Mouse (Mus musculus) limb, embryonic 14.5 days (tissue): ENCODE data around the gene 4930544D05Rik. TPM values are rescaled to one million over a fixed set of nuclear protein-coding genes. Genes with fewer than 3 reads are reported as not detected.
A peak's percentile ranks its signal among the peaks of the same experiment; 100 is the strongest.

Source experiments
- ATAC-seq: fragments of 200-750 bp; cut with Nextera tagmentation; 2 replicates; pipeline ENCODE4 v1.8.0; 2017; ENCODE audit warnings: low read depth, moderate number of reproducible peaks, moderate TSS enrichment; ENCODE audit not compliant: low FRiP score
- DNase-seq: peaks from one replicate; pipeline ENCODE4 v3.0.0-alpha.2; 2015; ENCODE audit warnings: low spot score
- H3K27ac ChIP-seq: fragments of 300-500 bp; sonication (generic); replicated peaks from 2 replicates; pipeline ENCODE4 v1.5.1; 2014; ENCODE audit warnings: low read depth, mild to moderate bottlenecking, low read length, moderate library complexity, mixed read lengths
- H3K27me3 ChIP-seq: fragments of 300-500 bp; sonication (generic); 2 replicates; pipeline ENCODE4 v1.6.1; 2014; ENCODE audit warnings: low read length, mixed read lengths; ENCODE audit not compliant: control insufficient read depth, insufficient read depth
- H3K36me3 ChIP-seq: fragments of 300-500 bp; sonication (generic); 2 replicates; pipeline ENCODE4 v1.6.1; 2014; ENCODE audit warnings: mild to moderate bottlenecking, low read length, moderate library complexity, mixed read lengths; ENCODE audit not compliant: control insufficient read depth, insufficient read depth
- H3K4me1 ChIP-seq: fragments of 300-500 bp; sonication (generic); 2 replicates; pipeline ENCODE4 v1.6.1; 2014; ENCODE audit warnings: antibody characterized with exemption, low read length, mixed read lengths; ENCODE audit not compliant: control insufficient read depth, insufficient read depth
- H3K4me2 ChIP-seq: fragments of 300-500 bp; sonication (generic); replicated peaks from 2 replicates; pipeline ENCODE4 v1.6.1; 2014; ENCODE audit warnings: low read depth, mild to moderate bottlenecking, low read length, moderate library complexity; ENCODE audit not compliant: severe bottlenecking
- H3K4me3 ChIP-seq: fragments of 300-500 bp; sonication (generic); replicated peaks from 2 replicates; pipeline ENCODE4 v1.5.1; 2014; ENCODE audit warnings: low read length
- H3K9ac ChIP-seq: fragments of 300-500 bp; sonication (generic); 2 replicates; pipeline ENCODE4 v1.6.1; 2014; ENCODE audit warnings: mild to moderate bottlenecking, low read depth, low read length, moderate library complexity; ENCODE audit not compliant: severe bottlenecking
- H3K9me3 ChIP-seq: fragments of 300-500 bp; sonication (generic); 2 replicates; pipeline ENCODE4 v1.6.1; 2016; ENCODE audit warnings: low read length; ENCODE audit not compliant: control insufficient read depth
- POLR2A ChIP-seq: fragments of 200-500 bp; IDR thresholded peaks from 2 replicates; pipeline ENCODE4 v1.8.0; 2012; ENCODE audit warnings: inconsistent platforms, mild to moderate bottlenecking, moderate library complexity, borderline replicate concordance; ENCODE audit not compliant: insufficient read depth, insufficient read length; ENCODE audit errors: extremely low read depth
- WGBS: fragments of 180-500 bp; shearing (Covaris S2); extraction: QIAGEN DNeasy Blood & Tissue Kit; methylation state at CpG from one replicate; pipeline ENCODE4 v1.1.7; 2014; 5-methylcytosine and 5-hydroxymethylcytosine counted together
- polyA plus RNA-seq, 2 experiments: library from polyadenylated mRNA; depleted of rRNA in 1 of 2; stranded (reverse) in 1 of 2; unstranded in 1 of 2; fragments of >200 nt; fragmentation: Nextera tagmentation in 1 of 2; extraction: Ambion mirVana in 1 of 2; gene quantifications; 2 replicates each; pipeline versions ENCODE4 v1.2.1 to v1.2.3; 2012 to 2014

4930544D05Rik gene
- polyA plus RNA-seq, 2 experiments = not detected

DNA sequence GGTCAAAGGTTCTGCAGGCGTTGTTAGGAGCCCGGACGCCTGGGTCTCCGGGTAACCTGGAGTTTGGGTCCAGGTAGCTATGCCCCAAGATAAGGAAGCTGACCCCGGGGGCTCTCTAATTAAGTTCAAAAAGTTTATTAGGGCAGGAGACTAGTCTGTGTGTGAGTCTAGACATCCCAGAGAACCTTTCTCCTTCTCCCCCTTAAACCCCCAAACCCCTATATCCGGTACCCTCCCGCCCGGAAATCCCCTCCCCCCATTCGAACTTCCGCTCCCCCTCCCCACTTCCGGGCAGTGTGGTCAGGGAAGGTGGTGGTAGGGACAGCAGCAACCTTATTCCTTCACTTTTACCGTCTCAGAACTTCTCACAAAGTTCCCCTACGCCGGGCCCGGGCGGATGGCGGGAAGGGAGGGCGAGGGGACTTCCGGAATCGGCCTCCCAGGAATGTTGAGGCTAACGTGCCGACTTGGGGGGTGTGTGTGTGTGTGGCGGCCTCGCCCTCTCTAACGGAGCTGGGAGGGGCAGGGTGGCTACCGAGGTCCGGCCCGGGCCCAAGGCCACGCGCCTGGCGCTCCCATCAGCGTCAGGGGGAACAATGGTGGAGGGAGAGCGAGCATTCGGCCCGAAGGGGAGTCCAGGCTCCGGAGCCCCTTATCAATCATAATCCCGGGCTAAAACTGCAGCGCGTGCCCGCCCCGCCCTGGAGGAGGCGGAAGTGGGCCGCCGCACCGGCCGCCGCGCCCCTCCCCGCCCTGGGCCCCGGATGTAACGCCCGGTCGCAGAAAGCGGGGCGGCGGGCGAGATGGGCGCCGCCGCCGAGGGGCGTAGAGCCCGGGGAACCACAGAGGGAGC is 37.9 kb downstream of the 4930544D05Rik start:
- peaks cover 31% of the 10 kb centered on the region for H3K4me1 ChIP-seq
- under 1% methylated on average over 38 of the region's 63 CpGs for WGBS
- TF ChIP-seq POLR2A = no peak; the same call in 1 of the 2 replicates

DNA sequence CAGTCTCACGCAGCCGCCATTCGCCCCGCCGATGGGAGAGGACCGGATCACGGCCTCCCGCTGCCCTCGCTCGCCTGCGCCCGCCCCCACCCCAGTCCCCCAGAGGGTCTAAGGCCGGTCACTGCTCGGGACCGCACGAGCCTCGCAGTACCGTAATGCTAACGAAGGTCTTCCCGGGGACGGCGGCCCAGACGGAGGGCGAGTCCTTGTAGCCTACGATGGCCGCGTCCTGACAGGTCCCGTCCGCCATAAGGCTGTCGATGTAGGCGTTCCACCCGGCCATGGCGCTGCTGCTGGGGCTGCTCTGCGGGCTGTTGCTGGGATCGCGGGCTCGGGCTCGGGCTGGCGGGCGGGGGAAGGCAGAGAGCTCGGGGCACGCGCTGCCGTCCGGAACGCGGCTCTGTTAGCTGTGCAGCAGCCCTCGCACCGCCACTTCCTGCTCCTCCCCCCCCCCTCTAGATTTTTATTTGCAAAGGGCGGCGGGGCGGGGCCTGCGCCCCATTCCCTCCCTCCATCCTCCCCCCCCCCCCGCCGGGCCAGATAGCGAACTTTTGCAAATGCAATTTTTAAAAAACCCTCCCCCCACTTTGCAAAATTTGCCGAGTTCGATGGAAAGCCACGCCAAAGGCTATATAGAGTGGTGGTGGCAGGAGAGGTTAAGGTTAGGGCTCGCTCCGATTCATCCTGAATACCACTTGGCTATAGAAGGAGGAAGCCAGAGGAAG is 38.7 kb downstream of the 4930544D05Rik start, which contains the start of gene Pfn1:
Pfn1 (minus strand) TSS at position 447 of the 725 bp plus-strand sequence.
- DNase-seq (peak; percentile 90), ATAC-seq (peak; percentile 32)
- WGBS = under 1% methylated on average over 49 of the region's 61 CpGs
- TF ChIP-seq POLR2A = peak; percentile 88; the same call in 1 of the 2 replicates
- Histone ChIP-seq H3K9ac (peak within 1 kb of the TSS; percentile 96), H3K36me3 (peaks cover 38% of the 10 kb centered on the region), H3K4me2 (peak within 1 kb of the TSS; percentile 97), H3K27ac (peak within 1 kb of the TSS; percentile 97), H3K4me3 (peak within 1 kb of the TSS; percentile 100), H3K4me1 (peaks cover 26% of the 10 kb centered on the region), H3K9me3 (no peaks in the 10 kb centered on the region), H3K27me3 (no peaks in the 10 kb centered on the region)

More for the DNA sequence above, 37.9 kb downstream of the 4930544D05Rik start:
- peak overlapping the region; percentile 97 for H3K27ac ChIP-seq
- peak overlapping the region; percentile 96 for H3K9ac ChIP-seq
- DNase-seq (peak; percentile 64), ATAC-seq (peak; percentile 41)
- H3K36me3 ChIP-seq = peaks cover 46% of the 10 kb centered on the region
- peak overlapping the region; percentile 100 for H3K4me3 ChIP-seq
- peak overlapping the region; percentile 97 for H3K4me2 ChIP-seq
- no peaks in the 10 kb centered on the region for H3K27me3 ChIP-seq
- H3K9me3 ChIP-seq = no peaks in the 10 kb centered on the region

DNA sequence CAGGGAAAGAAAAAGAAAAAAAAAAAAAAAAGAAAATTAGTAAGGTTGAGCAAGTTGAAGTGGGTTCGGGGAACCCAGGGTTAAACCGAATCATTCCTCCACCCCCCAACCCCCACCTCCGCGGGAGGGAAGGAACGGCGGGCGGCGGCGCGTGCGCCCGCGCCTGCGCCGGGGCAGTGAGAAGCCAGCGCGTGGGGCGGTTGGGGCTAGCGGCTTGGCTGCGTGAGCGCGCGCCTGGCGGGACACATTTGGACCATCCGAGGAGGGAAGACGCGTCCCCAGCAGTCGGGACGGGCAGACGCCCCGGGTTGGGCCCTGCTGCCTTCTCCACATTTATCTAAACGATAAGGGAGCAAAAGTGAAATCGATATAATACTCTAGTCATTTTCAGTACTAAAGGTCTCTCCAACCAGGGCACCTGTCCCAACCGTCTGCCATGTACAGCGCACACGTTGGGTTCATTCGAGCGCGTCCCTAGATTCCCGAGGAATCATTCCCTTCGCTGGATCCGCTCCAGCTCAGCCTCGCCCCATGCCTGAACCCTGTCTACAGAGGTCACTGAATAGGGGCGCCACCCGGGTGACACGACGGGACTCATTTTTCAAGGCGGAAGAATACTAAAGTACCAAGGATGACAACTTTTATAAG is 39.4 kb downstream of the 4930544D05Rik start:
- TF ChIP-seq POLR2A = peak; percentile 76; the same call in 1 of the 2 replicates
- peaks cover 26% of the 10 kb centered on the region for H3K4me1 ChIP-seq
- peak overlapping the region; percentile 96 for H3K9ac ChIP-seq
- ATAC-seq (peak; percentile 68), DNase-seq (peak; percentile 90)
- H3K36me3 ChIP-seq = peaks cover 31% of the 10 kb centered on the region
- WGBS = under 1% methylated on average over 48 of the region's 48 CpGs
- H3K9me3 ChIP-seq = no peaks in the 10 kb centered on the region
- H3K4me2 ChIP-seq = peak overlapping the region; percentile 97
- peak overlapping the region; percentile 100 for H3K4me3 ChIP-seq
- H3K27me3 ChIP-seq = no peaks in the 10 kb centered on the region
- peak overlapping the region; percentile 97 for H3K27ac ChIP-seq

DNA sequence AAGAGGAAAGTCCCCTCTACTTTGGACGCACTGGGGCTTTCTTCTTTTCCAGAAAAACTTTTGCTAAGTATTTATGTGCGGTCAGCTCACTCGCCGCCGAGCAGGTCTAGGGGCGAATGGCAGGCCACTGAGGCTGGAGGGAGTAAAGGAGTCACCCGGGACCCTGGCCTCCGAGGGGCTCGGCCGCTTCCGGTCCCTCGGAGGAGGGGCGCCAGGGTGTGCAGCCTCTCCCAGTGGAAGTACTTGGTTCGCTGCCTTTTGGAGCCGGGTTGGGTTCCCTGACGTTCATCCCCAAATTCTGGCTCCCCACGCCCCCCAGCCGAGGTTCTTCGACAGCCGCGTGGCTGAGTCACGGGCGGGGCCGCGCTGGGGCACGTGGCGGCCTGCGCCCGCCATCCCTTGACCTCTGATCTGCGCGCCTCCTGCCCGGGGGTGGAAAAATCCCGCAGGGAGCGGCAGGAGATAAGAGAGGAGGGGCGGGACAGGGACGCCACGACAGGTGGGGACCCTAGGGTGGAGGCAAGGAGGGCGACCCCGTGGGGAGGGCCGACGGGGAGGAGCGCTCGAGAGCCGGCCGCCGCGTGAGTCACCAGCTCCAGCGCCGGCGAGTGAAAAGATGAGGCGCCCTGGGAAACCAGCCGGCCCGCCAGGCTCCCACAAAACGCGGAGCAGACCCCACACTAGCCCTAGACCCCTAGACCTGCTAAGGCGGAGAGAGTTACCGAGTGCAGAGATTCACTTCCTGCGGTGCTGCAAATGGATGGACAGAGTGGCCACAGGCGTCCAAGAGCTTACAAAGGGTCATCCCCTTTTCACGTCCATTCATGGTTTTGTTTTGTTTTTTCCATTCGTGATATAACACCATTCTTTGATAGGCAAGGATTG is 40.2 kb downstream of the 4930544D05Rik start:
- H3K36me3 ChIP-seq = peaks cover 29% of the 10 kb centered on the region
- peak overlapping the region; percentile 100 for H3K4me3 ChIP-seq
- ATAC-seq (peak; percentile 16), DNase-seq (peak; percentile 64)
- H3K27ac ChIP-seq = peak overlapping the region; percentile 97
- peak overlapping the region; percentile 97 for H3K4me2 ChIP-seq
- no peaks in the 10 kb centered on the region for H3K9me3 ChIP-seq
- peak overlapping the region; percentile 96 for H3K9ac ChIP-seq
- peak; percentile 31; the same call in 1 of the 2 replicates for TF ChIP-seq POLR2A
- H3K27me3 ChIP-seq = no peaks in the 10 kb centered on the region
- H3K4me1 ChIP-seq = peaks cover 24% of the 10 kb centered on the region
- under 1% methylated on average over 60 of the region's 61 CpGs for WGBS
